Mouse (Mus musculus) E14TG2a.4 (cell line): ENCODE measurements around the gene Ptp4a2.

Experiments used
- H3K27me3 ChIP-seq: 2 replicates; pipeline ENCODE4 v1.6.1; 2014; ENCODE audit warnings: low read length, control low read depth; ENCODE audit not compliant: insufficient read depth
- H3K36me3 ChIP-seq: 2 replicates; pipeline ENCODE4 v1.6.1; 2014; ENCODE audit warnings: low read length, control low read depth; ENCODE audit not compliant: insufficient read depth
- H3K4me1 ChIP-seq: replicated peaks from 2 replicates; pipeline ENCODE4 v1.6.1; 2014; ENCODE audit warnings: low read depth, low read length, control low read depth
- H3K4me3 ChIP-seq: replicated peaks from 2 replicates; pipeline ENCODE4 v1.5.1; 2014; ENCODE audit warnings: mild to moderate bottlenecking, low read length
- H3K9me3 ChIP-seq: 2 replicates; pipeline ENCODE4 v1.6.1; 2014; ENCODE audit warnings: low read length, control low read depth
- CTCF ChIP-seq: conservative IDR thresholded peaks from 2 replicates; pipeline ENCODE4 v1.5.1; 2014; ENCODE audit warnings: low read length
- NANOG ChIP-seq: IDR thresholded peaks from 2 replicates; pipeline ENCODE4 v1.6.1; 2014; ENCODE audit warnings: borderline replicate concordance, low read length, mixed read lengths
- POU5F1 ChIP-seq: IDR thresholded peaks from 2 replicates; pipeline ENCODE4 v1.6.1; 2014; ENCODE audit warnings: low read length, borderline replicate concordance

Gene Ptp4a2

DNA sequence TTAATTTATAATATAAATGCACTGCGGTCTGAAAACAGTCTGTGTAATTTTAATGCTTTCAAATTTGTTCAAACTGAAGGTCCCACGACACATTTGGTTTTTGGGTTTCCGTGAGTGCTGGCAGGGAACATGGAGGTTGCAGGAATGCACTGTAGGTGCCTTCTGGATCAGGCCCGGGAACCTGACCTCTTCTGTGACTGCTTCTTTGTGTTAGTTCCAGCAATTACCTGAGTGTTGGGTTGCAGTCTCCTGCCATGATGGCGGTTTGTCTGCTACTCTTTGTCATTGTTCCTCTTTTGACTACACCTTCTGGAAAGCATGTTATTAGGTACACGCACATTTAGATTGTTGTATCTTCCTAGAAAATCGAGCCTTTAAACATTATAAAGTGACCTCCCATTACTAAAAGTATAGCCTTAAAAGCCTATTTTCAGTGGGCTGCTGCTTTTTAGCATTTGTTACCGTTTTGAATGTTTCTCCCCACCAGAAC is 67.7 kb downstream of the Ptp4a2 start:
- H3K4me1 ChIP-seq, result peaks cover 64% of the 10 kb centered on the region
- no peak overlapping the region for H3K4me3 ChIP-seq
- no peak for TF ChIP-seq CTCF
- no peak for TF ChIP-seq NANOG
- TF ChIP-seq POU5F1, result no peak
- H3K36me3 ChIP-seq, result no peaks in the 10 kb centered on the region
- H3K27me3 ChIP-seq, result no peaks in the 10 kb centered on the region; the same call in 1 of the 2 replicates
- H3K9me3 ChIP-seq, result no peaks in the 10 kb centered on the region

- Histone ChIP-seq H3K4me3 (no peak overlapping the region), H3K4me1 (peaks cover 70% of the 10 kb centered on the region), H3K27me3 (no peaks in the 10 kb centered on the region; the same call in 1 of the 2 replicates), H3K9me3 (no peaks in the 10 kb centered on the region), H3K36me3 (no peaks in the 10 kb centered on the region)
- TF ChIP-seq POU5F1, result no peak
Measured at GRCm38 (mm10) chr4:129879206-129879780, 68.3 kb downstream of the Ptp4a2 start.

DNA sequence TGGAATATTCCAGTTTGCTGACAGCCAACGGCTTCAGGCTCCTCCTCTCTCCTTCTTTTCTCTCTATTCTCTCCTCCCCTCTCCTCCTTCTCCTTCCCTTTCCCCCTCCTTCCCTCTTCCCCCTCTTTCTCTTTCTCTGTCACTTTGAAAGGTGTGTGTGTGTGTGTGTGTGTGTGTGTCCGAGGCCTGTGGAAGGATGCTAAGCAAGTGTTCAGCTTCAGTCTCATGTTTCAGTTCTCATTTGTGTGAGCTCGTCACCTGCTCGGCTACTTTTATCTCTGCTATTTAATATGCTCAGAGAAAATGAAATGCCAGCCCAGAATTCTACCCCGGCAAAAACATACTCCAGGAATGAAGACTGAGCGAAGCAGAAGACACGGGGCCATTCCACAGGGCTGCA is 69.6 kb downstream of the Ptp4a2 start:
- Histone ChIP-seq H3K9me3 (no peaks in the 10 kb centered on the region), H3K4me3 (no peak overlapping the region), H3K36me3 (no peaks in the 10 kb centered on the region), H3K4me1 (peaks cover 70% of the 10 kb centered on the region), H3K27me3 (no peaks in the 10 kb centered on the region; the same call in 1 of the 2 replicates)
- TF ChIP-seq CTCF, result no peak
- no peak for TF ChIP-seq NANOG
- no peak for TF ChIP-seq POU5F1

GRCm38 (mm10) chr4:129881661-129882060 is 70.6 kb downstream of the Ptp4a2 start:
- peaks cover 61% of the 10 kb centered on the region for H3K4me1 ChIP-seq
- no peaks in the 10 kb centered on the region for H3K36me3 ChIP-seq
- TF ChIP-seq CTCF (no peak), NANOG (no peak), POU5F1 (no peak)
- H3K4me3 ChIP-seq, result no peak overlapping the region
- no peaks in the 10 kb centered on the region for H3K9me3 ChIP-seq
- H3K27me3 ChIP-seq, result no peaks in the 10 kb centered on the region; the same call in 1 of the 2 replicates

- Histone ChIP-seq H3K9me3 (no peaks in the 10 kb centered on the region), H3K4me3 (no peak overlapping the region), H3K27me3 (no peaks in the 10 kb centered on the region), H3K4me1 (peaks cover 50% of the 10 kb centered on the region), H3K36me3 (no peaks in the 10 kb centered on the region)
- no peak for TF ChIP-seq POU5F1
- no peak for TF ChIP-seq CTCF
- TF ChIP-seq NANOG, result no peak
Measured at GRCm38 (mm10) chr4:129882555-129883293, 71.7 kb downstream of the Ptp4a2 start.

DNA sequence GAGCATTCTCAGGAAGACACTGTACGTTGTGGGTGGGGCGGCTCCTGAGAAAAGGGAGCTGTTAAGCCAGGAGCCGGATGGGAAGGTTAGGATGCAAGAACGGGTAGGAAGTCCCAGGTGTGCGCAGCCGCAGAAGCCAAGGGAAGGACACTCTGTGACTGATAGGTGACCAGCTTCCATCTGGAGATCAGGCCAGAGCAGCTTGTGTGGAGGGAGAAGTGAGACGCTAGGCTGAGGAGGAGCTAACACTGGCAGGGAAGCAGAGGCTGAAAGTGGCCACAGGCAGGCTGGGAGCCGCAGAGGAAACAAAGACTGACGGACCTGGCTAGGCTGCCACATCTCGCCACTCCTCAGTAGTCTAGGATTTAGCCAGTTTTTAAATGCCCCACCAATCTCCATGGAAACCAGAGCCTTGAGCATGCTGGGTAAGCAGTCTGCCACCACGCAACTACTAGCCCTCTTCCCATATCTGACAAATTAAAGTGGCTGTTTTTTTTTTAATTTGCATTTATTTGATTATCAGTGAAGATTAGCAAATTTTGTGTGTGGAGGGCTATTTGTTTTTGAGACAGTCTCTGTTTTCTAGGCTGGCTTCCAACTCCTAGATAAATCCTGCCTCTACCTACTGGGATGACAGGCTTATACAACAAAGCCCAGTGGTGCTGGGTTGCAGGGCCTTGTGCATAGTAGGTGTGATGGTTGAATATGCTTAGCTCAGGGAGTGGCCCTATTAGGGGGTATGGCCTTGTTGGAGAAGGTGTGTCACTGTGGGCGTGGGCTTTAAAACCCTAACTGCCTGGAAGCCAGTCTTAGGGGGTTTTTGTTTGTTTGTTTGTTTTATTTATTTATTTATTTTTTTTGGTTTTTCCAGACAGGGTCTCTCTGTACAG is 73.3 kb downstream of the Ptp4a2 start:
- Histone ChIP-seq H3K4me1 (peaks cover 36% of the 10 kb centered on the region), H3K9me3 (no peaks in the 10 kb centered on the region), H3K4me3 (peak overlapping the region; percentile 71), H3K36me3 (no peaks in the 10 kb centered on the region), H3K27me3 (no peaks in the 10 kb centered on the region)
- no peak for TF ChIP-seq CTCF
- no peak for TF ChIP-seq POU5F1
- no peak for TF ChIP-seq NANOG

DNA sequence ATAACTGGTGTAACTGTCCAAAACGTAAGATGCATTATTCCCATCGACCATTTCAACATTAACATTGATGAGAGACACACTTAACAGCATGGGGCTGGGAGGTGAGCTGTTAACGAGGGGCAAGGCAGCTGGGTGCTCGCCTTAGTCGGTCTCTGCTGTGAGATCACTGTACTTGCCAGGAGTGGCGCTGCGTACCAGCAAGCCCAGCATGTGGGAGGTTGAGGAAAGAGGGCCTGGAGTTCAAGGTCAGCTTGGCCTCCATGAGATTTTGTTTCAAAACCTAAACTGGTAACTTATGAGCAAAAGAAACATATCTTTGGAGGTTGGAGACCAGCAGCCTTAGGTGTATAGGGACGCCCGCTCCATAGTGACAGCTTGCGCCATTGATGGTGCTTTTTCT is 78.6 kb downstream of the Ptp4a2 start:
- Histone ChIP-seq H3K9me3 (no peaks in the 10 kb centered on the region), H3K4me1 (peaks cover 24% of the 10 kb centered on the region), H3K27me3 (no peaks in the 10 kb centered on the region), H3K4me3 (no peak overlapping the region), H3K36me3 (no peaks in the 10 kb centered on the region)
- TF ChIP-seq CTCF (no peak), POU5F1 (no peak), NANOG (no peak)

GRCm38 (mm10) chr4:129890094-129890493 is 79.1 kb downstream of the Ptp4a2 start:
- Histone ChIP-seq H3K4me3 (no peak overlapping the region), H3K9me3 (no peaks in the 10 kb centered on the region), H3K36me3 (no peaks in the 10 kb centered on the region), H3K4me1 (peaks cover 21% of the 10 kb centered on the region), H3K27me3 (no peaks in the 10 kb centered on the region)
- no peak for TF ChIP-seq NANOG
